Mouse (Mus musculus) heart, embryonic 10.5 days (tissue): Measurements from ENCODE around the gene Ifit1bl1. TPM values are rescaled to one million over a fixed set of nuclear protein-coding genes. Genes with fewer than 3 reads are reported as not detected.

Source experiments
- DNase-seq: peaks from one replicate; pipeline ENCODE4 v3.0.0-alpha.2; 2017; ENCODE audit warnings: low spot score
- H3K27ac ChIP-seq: fragments of 300-500 bp; sonication (generic); 2 replicates; pipeline ENCODE4 v1.5.1; 2016; ENCODE audit warnings: mild to moderate bottlenecking
- H3K27me3 ChIP-seq: fragments of 300-500 bp; sonication (generic); 2 replicates; pipeline ENCODE4 v1.6.1; 2016; ENCODE audit warnings: mild to moderate bottlenecking; ENCODE audit not compliant: poor library complexity, insufficient read depth, severe bottlenecking
- H3K36me3 ChIP-seq: fragments of 300-500 bp; sonication (generic); 2 replicates; pipeline ENCODE4 v1.6.1; 2016; ENCODE audit warnings: mild to moderate bottlenecking, moderate library complexity
- H3K4me1 ChIP-seq: fragments of 300-500 bp; sonication (generic); 2 replicates; pipeline ENCODE4 v1.6.1; 2016; ENCODE audit warnings: mild to moderate bottlenecking
- H3K4me3 ChIP-seq: fragments of 300-500 bp; sonication (generic); 2 replicates; pipeline ENCODE4 v1.5.1; 2016; ENCODE audit warnings: mild to moderate bottlenecking, moderate library complexity
- H3K9me3 ChIP-seq: fragments of 300-500 bp; sonication (generic); 2 replicates; pipeline ENCODE4 v1.6.1; 2016; ENCODE audit warnings: mild to moderate bottlenecking, moderate library complexity
- WGBS: fragments of 180-500 bp; shearing (Covaris S2); methylation state at CpG from one replicate; pipeline ENCODE4 v1.1.7; 2016; 5-methylcytosine and 5-hydroxymethylcytosine counted together
- polyA plus RNA-seq: library from polyadenylated mRNA; unstranded; fragments of >200 nt; fragmentation: Nextera tagmentation; extraction: Ambion mirVana; gene quantifications from 2 replicates; pipeline ENCODE4 v1.2.1, GENCODE M21; 2016

The Ifit1bl1 gene
- polyA plus RNA-seq, 1 experiment from 2014 or later: 0.94 TPM

DNA sequence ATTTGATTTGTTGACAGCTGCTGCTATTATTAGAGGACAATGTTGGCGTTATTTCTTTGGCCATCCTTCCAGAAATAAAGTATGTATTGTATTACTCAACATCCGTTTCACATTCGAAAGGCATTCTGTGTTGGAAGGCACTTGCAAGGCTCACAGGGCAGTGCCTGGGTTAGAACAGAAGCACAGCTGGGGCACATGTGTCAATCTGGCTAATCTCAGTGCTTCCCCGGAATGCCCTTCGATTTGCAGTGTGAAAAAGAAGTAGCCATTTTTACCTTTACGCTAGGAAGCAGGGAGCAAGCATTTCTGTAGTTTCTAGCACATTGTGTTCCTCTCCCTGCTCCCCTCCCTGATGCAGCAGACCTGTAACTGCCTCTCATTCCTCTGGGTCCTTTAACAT lies 48.7 kb downstream of the Ifit1bl1 start:
- Histone ChIP-seq H3K4me3 (no peak overlapping the region), H3K27ac (0 out of 2 replicates have a peak overlapping the region, but pooled peaks have one; percentile 52), H3K4me1 (peaks cover 19% of the 10 kb centered on the region), H3K9me3 (no peaks in the 10 kb centered on the region), H3K27me3 (no peaks in the 10 kb centered on the region), H3K36me3 (no peaks in the 10 kb centered on the region)
- 51% methylated on average over 6 of the region's 6 CpGs for WGBS
- no peak for DNase-seq

DNA sequence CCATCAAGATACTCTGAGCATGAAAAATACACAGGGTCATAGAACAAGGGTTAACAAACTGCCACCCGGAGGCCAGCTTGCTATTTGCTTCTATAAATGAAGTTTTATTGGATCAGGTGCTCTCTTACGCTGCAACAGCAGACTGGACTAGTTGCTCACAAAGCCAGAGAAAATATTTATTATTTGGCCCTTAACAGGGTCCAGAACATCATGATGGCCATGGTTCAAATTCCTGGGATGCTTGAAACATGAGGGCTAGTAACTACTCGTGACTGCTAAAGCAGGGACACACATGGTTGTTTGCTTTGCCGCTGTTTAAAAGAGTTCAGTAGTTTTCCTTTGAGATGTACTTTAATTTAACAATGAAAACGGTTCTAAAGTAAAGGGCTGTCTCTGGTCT lies 49.8 kb downstream of the Ifit1bl1 start:
- peak overlapping the region; percentile 52 for H3K27ac ChIP-seq
- peaks cover 19% of the 10 kb centered on the region for H3K4me1 ChIP-seq
- H3K9me3 ChIP-seq: no peaks in the 10 kb centered on the region
- H3K36me3 ChIP-seq: no peaks in the 10 kb centered on the region
- no peak for DNase-seq
- WGBS: 50% methylated on average over 5 of the region's 5 CpGs
- no peak overlapping the region for H3K4me3 ChIP-seq
- no peaks in the 10 kb centered on the region for H3K27me3 ChIP-seq

DNA sequence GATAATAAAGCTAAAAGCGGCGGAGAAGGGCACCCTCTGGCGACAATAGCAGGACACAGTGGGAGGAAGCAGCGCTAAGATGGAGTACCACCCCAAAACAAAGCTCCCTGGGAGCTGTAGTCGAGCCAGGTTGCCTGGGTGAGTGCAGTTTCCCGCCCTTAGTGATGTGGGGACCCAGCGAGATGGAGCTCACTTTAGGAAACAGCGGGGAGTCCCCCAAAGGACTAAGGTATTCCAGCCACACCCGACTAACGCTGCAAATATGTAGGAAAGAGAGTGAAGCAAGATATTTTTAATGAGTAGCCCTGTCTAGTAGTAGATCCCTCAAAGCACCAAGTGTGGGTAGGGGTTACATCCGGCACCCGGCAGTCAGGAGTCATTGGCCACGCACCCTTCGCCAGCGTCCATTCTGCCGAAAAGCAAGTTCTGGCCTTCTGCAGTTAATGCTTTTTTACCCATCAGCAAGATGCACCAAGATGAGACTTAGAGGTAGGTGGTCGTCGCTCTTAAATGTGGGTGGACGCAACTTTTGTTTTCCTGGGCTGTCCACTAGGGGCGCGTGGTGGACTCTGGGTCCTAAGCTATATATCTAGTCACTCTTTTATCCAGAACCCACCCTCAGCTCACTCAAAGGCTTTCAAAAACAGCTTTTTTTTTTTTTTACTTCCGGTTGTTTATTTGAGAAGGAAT lies 51.1 kb downstream of the Ifit1bl1 start, which contains the start of gene Ifit2:
Gene Ifit2 (plus strand): TSS at position 161 of the 690 bp plus-strand sequence.
- under 1% methylated on average over 22 of the region's 22 CpGs for WGBS
- Histone ChIP-seq H3K9me3 (no peaks in the 10 kb centered on the region), H3K27ac (peak within 1 kb of the TSS; percentile 81), H3K36me3 (no peaks in the 10 kb centered on the region), H3K4me3 (peak within 1 kb of the TSS; percentile 66), H3K27me3 (no peaks in the 10 kb centered on the region), H3K4me1 (peaks cover 14% of the 10 kb centered on the region)
- peak; percentile 85 for DNase-seq

DNA sequence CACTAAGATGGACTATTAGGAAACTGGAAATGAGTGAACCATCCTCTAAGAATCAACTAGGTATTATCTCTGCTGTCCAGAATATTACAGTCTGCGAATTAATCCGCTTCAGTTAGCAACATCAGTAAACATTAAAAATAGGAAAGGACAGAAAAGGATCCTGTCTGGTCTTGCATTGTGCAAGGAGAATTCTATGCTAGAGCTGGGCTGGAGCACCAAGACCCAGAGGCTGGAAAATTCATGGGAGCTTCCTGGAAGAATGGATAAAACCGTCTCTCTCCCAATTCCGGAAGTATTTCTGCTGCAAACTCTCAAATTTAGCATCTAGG lies 51.6 kb downstream of the Ifit1bl1 start:
- H3K27me3 ChIP-seq: no peaks in the 10 kb centered on the region
- H3K9me3 ChIP-seq: no peaks in the 10 kb centered on the region
- WGBS: 31% methylated on average over 4 of the region's 4 CpGs
- H3K36me3 ChIP-seq: no peaks in the 10 kb centered on the region
- H3K4me1 ChIP-seq: peaks cover 14% of the 10 kb centered on the region
- peak overlapping the region; percentile 66 for H3K4me3 ChIP-seq
- peak overlapping the region; percentile 81; the same call in 1 of the 2 replicates for H3K27ac ChIP-seq
- DNase-seq: no peak

DNA sequence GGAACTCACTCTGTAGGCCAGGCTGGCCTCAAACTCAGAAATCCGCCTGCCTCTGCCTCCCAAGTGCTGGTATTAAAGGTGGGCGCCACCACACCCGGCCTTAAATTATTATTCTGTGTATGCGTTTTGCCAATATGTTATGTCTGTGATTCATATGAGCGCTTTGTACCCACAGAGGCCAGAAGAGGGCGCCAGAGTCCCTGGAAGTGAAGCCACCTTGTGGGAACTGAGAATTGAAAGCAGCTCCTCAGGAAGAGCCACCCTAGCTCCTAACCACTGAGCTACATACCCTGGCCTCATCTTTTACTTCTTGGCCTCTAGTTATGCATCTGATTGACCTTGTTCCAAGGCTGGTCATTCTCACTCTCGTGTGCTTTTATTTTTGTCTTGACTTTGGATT lies 53.8 kb downstream of the Ifit1bl1 start:
- peak; percentile 79 for DNase-seq
- H3K9me3 ChIP-seq: no peaks in the 10 kb centered on the region
- H3K36me3 ChIP-seq: no peaks in the 10 kb centered on the region
- no peaks in the 10 kb centered on the region for H3K27me3 ChIP-seq
- WGBS: 31% methylated on average over 7 of the region's 7 CpGs
- H3K4me3 ChIP-seq: no peak overlapping the region
- peaks cover 9% of the 10 kb centered on the region for H3K4me1 ChIP-seq
- no peak overlapping the region for H3K27ac ChIP-seq

DNA sequence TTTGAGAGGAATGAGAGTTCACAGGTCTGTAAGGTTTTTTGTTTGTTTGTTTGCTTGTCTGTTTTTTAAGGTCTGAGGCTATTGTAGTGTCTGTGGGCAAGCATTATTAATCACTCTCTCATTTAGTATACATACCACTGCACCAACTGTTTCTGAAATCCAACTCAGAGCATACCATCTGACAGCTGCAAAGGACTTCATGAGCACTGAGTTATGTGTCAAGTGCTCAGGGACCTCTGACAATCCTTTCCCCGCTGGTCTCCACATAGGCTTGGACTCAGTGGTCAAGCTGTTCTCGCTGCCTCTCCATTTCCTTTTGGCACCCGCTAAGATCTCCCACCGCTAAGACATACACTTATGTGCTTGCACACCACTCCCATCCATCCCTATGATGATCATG lies 55.5 kb downstream of the Ifit1bl1 start:
- WGBS: 78% methylated on average over 4 of the region's 4 CpGs
- Histone ChIP-seq H3K36me3 (no peaks in the 10 kb centered on the region), H3K9me3 (no peaks in the 10 kb centered on the region), H3K27ac (no peak overlapping the region), H3K4me1 (no peaks in the 10 kb centered on the region), H3K4me3 (no peak overlapping the region), H3K27me3 (no peaks in the 10 kb centered on the region)
- no peak for DNase-seq

Other genes starting within 250 kb of the Ifit1bl1 start
- 2.5 and 3.0 TPM in 2 replicates for gene Ch25h, start 126.8 kb downstream of the Ifit1bl1 start, polyA plus RNA-seq
- gene Lipa, start 74.5 kb downstream of the Ifit1bl1 start, polyA plus RNA-seq: 32.3 and 39.3 TPM in 2 replicates
- gene Ifit2, start 51.3 kb downstream of the Ifit1bl1 start, polyA plus RNA-seq: 4.7 and 5.3 TPM in 2 replicates
- 0.16 and 0.21 TPM in 2 replicates for gene Ifit3, start 18.4 kb downstream of the Ifit1bl1 start, polyA plus RNA-seq
- gene Ifit3b, start 6.0 kb upstream of the Ifit1bl1 start, polyA plus RNA-seq: 0.07 TPM in 1 of 2 replicates, not detected in the other
- 0.38 and 0.42 TPM in 2 replicates for gene Ifit1bl2, start 38.8 kb upstream of the Ifit1bl1 start, polyA plus RNA-seq
- gene Ifit1, start 38.9 kb upstream of the Ifit1bl1 start, polyA plus RNA-seq: 0.10 and 0.15 TPM in 2 replicates
- gene Slc16a12, start 145.3 kb upstream of the Ifit1bl1 start, polyA plus RNA-seq: 19.3 and 35.1 TPM in 2 replicates